Mouse (Mus musculus) brain, embryonic 14.5 days (tissue): ENCODE results near the gene Lrrc55.

Experiments
- CTCF ChIP-seq: fragments of 200-500 bp; IDR thresholded peaks from 2 replicates; pipeline ENCODE4 v1.5.1; 2012; ENCODE audit warnings: inconsistent platforms, mild to moderate bottlenecking, moderate library complexity, borderline replicate concordance; ENCODE audit not compliant: insufficient read depth, insufficient read length; ENCODE audit errors: extremely low read depth
- POLR2A ChIP-seq: fragments of 200-500 bp; IDR thresholded peaks from 2 replicates; pipeline ENCODE4 v1.6.1; 2012; ENCODE audit warnings: mild to moderate bottlenecking, inconsistent platforms, borderline replicate concordance; ENCODE audit not compliant: poor library complexity, insufficient read depth, insufficient read length, severe bottlenecking; ENCODE audit errors: extremely low read depth

GRCm38 (mm10) chr2:85155334-85155733 is 41.7 kb downstream of the Lrrc55 start:
- TF ChIP-seq CTCF, result no peak
- no peak for TF ChIP-seq POLR2A
